ENCODE assay signal across 23 mouse cellular contexts in the genomic region with DNA sequence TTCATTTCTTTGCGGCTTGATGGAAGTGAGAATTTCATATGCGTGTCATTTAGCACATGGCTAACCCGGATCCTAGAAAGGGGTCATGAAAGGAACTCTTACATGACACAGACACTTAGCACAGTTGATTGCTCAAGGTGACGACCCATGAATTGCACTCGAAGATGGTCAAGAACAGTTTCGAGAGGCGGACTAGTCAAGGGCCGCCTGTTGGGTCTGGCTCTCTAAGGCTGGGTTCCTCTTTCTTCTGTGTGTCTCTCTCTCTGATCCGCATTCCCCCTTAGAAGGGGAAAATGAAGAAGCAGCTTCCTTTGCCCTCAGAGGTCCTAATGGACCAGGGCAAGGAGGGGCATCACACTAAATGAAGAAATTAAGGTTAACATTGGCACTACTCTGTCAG.
"Had no signal": no experiment of that assay in that cellular context is flagged by ENCODE, and none has a peak within 500 bp of the region (broad histone marks: within the 10 kb centered on the region; RNA-seq: fewer than 3 reads in every experiment).

No protein-coding gene starts in this region.

- H3K36me3 ChIP-seq: kidney, embryonic 15.5 days; limb, embryonic 12.5 days; limb, embryonic 15.5 days; liver, embryonic 15.5 days; midbrain, embryonic 15.5 days; neural tube, embryonic 12.5 days; stomach, embryonic 15.5 days had no signal

- H3K4me2 ChIP-seq: kidney, embryonic 15.5 days; limb, embryonic 12.5 days; limb, embryonic 15.5 days; liver, embryonic 12.5 days; liver, embryonic 15.5 days; midbrain, embryonic 12.5 days; midbrain, embryonic 15.5 days; neural tube, embryonic 12.5 days; neural tube, embryonic 15.5 days; stomach, embryonic 15.5 days had no signal

- H3K4me3 ChIP-seq: kidney, embryonic 15.5 days; left cerebral cortex, adult 2 months; limb, embryonic 12.5 days; limb, embryonic 15.5 days; liver, embryonic 12.5 days; liver, embryonic 15.5 days; midbrain, embryonic 12.5 days; midbrain, embryonic 15.5 days; neural tube, embryonic 12.5 days; neural tube, embryonic 15.5 days; stomach, embryonic 15.5 days had no signal

- H3K27ac ChIP-seq: kidney, embryonic 15.5 days; left cerebral cortex, adult 2 months; limb, embryonic 12.5 days; limb, embryonic 15.5 days; liver, embryonic 12.5 days; liver, embryonic 15.5 days; midbrain, embryonic 12.5 days; midbrain, embryonic 15.5 days; neural tube, embryonic 12.5 days; neural tube, embryonic 15.5 days; stomach, embryonic 15.5 days had no signal

- H3K9ac ChIP-seq: kidney, embryonic 15.5 days; limb, embryonic 12.5 days; limb, embryonic 15.5 days; liver, embryonic 12.5 days; liver, embryonic 15.5 days; midbrain, embryonic 12.5 days; midbrain, embryonic 15.5 days; neural tube, embryonic 12.5 days; neural tube, embryonic 15.5 days; stomach, embryonic 15.5 days had no signal

- H3K4me1 ChIP-seq: kidney, embryonic 15.5 days; limb, embryonic 12.5 days; limb, embryonic 15.5 days; liver, embryonic 12.5 days; liver, embryonic 15.5 days; midbrain, embryonic 12.5 days; midbrain, embryonic 15.5 days; neural tube, embryonic 15.5 days; stomach, embryonic 15.5 days had no signal

- ATAC-seq: intestine, postnatal 0 days; liver, embryonic 12.5 days; midbrain, embryonic 15.5 days had no signal

- H3K9me3 ChIP-seq: kidney, embryonic 15.5 days; limb, embryonic 12.5 days; limb, embryonic 15.5 days; liver, embryonic 12.5 days; liver, embryonic 15.5 days; midbrain, embryonic 12.5 days; midbrain, embryonic 15.5 days; neural tube, embryonic 12.5 days; neural tube, embryonic 15.5 days; stomach, embryonic 15.5 days had no signal

- DNase-seq: kidney, adult 2 months; kidney, postnatal 10 days; kidney, postnatal 36 days; layer of hippocampus, postnatal 36 days; left cerebral cortex, postnatal 4 days; lung, adult 2 months; right cerebral cortex, adult 18-20 months; right cerebral cortex, postnatal 14 days; right cerebral cortex, postnatal 4 days; thymus, adult 18-20 months; thymus, postnatal 36 days had no signal

- H3K27me3 ChIP-seq: kidney, embryonic 15.5 days; limb, embryonic 15.5 days; liver, embryonic 12.5 days; liver, embryonic 15.5 days; midbrain, embryonic 12.5 days; midbrain, embryonic 15.5 days; neural tube, embryonic 12.5 days; neural tube, embryonic 15.5 days; stomach, embryonic 15.5 days had no signal
